Mouse (Mus musculus) heart, adult 2 months (tissue): ENCODE measurements around the gene Anxa8. TPM values are rescaled to one million over a fixed set of nuclear protein-coding genes. Genes with fewer than 3 reads are reported as not detected.

ENCODE experiments used
- DNase-seq, 2 experiments: peaks; one replicate each; pipeline ENCODE4 v3.0.0; 2021
- H3K27ac ChIP-seq: fragments of 200-600 bp; 2 replicates; pipeline ENCODE4 v1.8.1; 2022
- H3K27me3 ChIP-seq: fragments of 200-500 bp; 2 replicates; pipeline ENCODE4 v1.6.1; 2012; ENCODE audit warnings: mild to moderate bottlenecking, low read length, inconsistent platforms, mixed read lengths; ENCODE audit not compliant: control insufficient read depth, insufficient read depth
- H3K36me3 ChIP-seq: fragments of 200-500 bp; 2 replicates; pipeline ENCODE4 v1.6.1; 2012; ENCODE audit warnings: low read length, inconsistent platforms; ENCODE audit not compliant: control insufficient read depth, insufficient read depth
- H3K4me1 ChIP-seq: fragments of 200-500 bp; 2 replicates; pipeline ENCODE4 v1.6.1; 2011; ENCODE audit warnings: low read length; ENCODE audit not compliant: control insufficient read depth, insufficient read depth
- H3K4me3 ChIP-seq: fragments of 200-600 bp; 2 replicates; pipeline ENCODE4 v1.8.1; 2022
- H3K79me2 ChIP-seq: fragments of 200-500 bp; replicated peaks from 2 replicates; pipeline ENCODE4 v1.6.1; 2012; ENCODE audit warnings: mild to moderate bottlenecking, inconsistent platforms, low read length, moderate library complexity, mixed read lengths; ENCODE audit not compliant: control insufficient read depth, insufficient read depth
- H3K9ac ChIP-seq: fragments of 200-500 bp; 2 replicates; pipeline ENCODE4 v1.6.1; 2012; ENCODE audit warnings: low read depth, mild to moderate bottlenecking, control low read depth, inconsistent platforms, low read length, mixed read lengths
- CTCF ChIP-seq: fragments of 200-600 bp; IDR thresholded peaks from 2 replicates; pipeline ENCODE4 v1.8.1; 2022; ENCODE audit warnings: antibody characterized with exemption, mild to moderate bottlenecking, moderate library complexity
- EP300 ChIP-seq: fragments of 200-500 bp; IDR thresholded peaks from 2 replicates; pipeline ENCODE4 v1.6.1; 2011; ENCODE audit warnings: low read depth, low read length, control low read depth; ENCODE audit not compliant: insufficient read depth
- POLR2A ChIP-seq: fragments of 200-500 bp; IDR thresholded peaks from 2 replicates; pipeline ENCODE4 v1.6.1; 2011; ENCODE audit warnings: mild to moderate bottlenecking, low read depth, low read length, control low read depth; ENCODE audit not compliant: insufficient read depth
- WGBS: fragments of 180-500 bp; shearing (Covaris S2); methylation state at CpG from one replicate; pipeline ENCODE4 v1.1.7; 2018; 5-methylcytosine and 5-hydroxymethylcytosine counted together
- intact Hi-C: fragments of 180-260 bp; cut with DNase I; formaldehyde crosslinking; loops from one replicate; pipeline ENCODE4 v1.15.1; 2025
- polyA plus RNA-seq: library from polyadenylated mRNA; depleted of rRNA; stranded (reverse); fragments of >200 nt; gene quantifications from 2 replicates; pipeline ENCODE4 v1.2.3, GENCODE M21; 2012
- total RNA-seq, 2 experiments: library from RNA; stranded (reverse); gene quantifications; 2 replicates each; pipeline ENCODE4 v1.2.3; 2021

The Anxa8 gene
- total and polyA plus RNA-seq, 3 experiments, result 2.5 to 4.0 (median 3.1) TPM

GRCm38 (mm10) chr14:34104892-34105291 is 19.1 kb downstream of the Anxa8 start:
- intact Hi-C loops, result loop anchor here (1.0 to 5.0 kb wide), 2 partner anchors 25 to 148 kb away; no protein-coding TSS in a partner anchor
- no peak overlapping the region for H3K27ac ChIP-seq
- DNase-seq, result peak; percentile 70 to 72
- no peak overlapping the region for H3K9ac ChIP-seq
- no peaks in the 10 kb centered on the region for H3K27me3 ChIP-seq
- H3K79me2 ChIP-seq, result no peaks in the 10 kb centered on the region
- no peak overlapping the region for H3K4me3 ChIP-seq
- no peaks in the 10 kb centered on the region for H3K36me3 ChIP-seq
- TF ChIP-seq POLR2A (no peak), EP300 (0 out of 2 replicates have a peak, but pooled peaks have one; percentile 34), CTCF (peak; percentile 80)
- WGBS, result 13% methylated on average over 8 of the region's 8 CpGs
- no peaks in the 10 kb centered on the region for H3K4me1 ChIP-seq

GRCm38 (mm10) chr14:34106389-34107062 is 20.7 kb downstream of the Anxa8 start:
- no peaks in the 10 kb centered on the region for H3K27me3 ChIP-seq
- H3K9ac ChIP-seq, result no peak overlapping the region
- TF ChIP-seq CTCF, result peak; percentile 70
- TF ChIP-seq EP300, result no peak
- DNase-seq, result peak; percentile 26 to 51
- no peak overlapping the region for H3K4me3 ChIP-seq
- H3K36me3 ChIP-seq, result no peaks in the 10 kb centered on the region
- H3K27ac ChIP-seq, result no peak overlapping the region
- H3K79me2 ChIP-seq, result no peaks in the 10 kb centered on the region
- intact Hi-C loops, result loop anchor here (1.0 to 5.0 kb wide), 2 partner anchors 48 to 149 kb away; no protein-coding TSS in a partner anchor
- 66% methylated on average over 11 of the region's 12 CpGs for WGBS
- H3K4me1 ChIP-seq, result no peaks in the 10 kb centered on the region

GRCm38 (mm10) chr14:34107594-34107993 is 21.8 kb downstream of the Anxa8 start:
- Histone ChIP-seq H3K79me2 (no peaks in the 10 kb centered on the region), H3K4me1 (no peaks in the 10 kb centered on the region), H3K9ac (no peak overlapping the region), H3K36me3 (no peaks in the 10 kb centered on the region), H3K4me3 (no peak overlapping the region), H3K27me3 (no peaks in the 10 kb centered on the region), H3K27ac (no peak overlapping the region)
- intact Hi-C loops, result loop anchor here (5.0 kb wide), 1 partner anchor 150 kb away; no protein-coding TSS in a partner anchor
- DNase-seq, result no peak
- no peak for TF ChIP-seq EP300
- no peak for TF ChIP-seq CTCF
- TF ChIP-seq POLR2A, result no peak
- WGBS, result 50% methylated on average over 4 of the region's 4 CpGs

- Histone ChIP-seq H3K4me3 (no peak overlapping the region), H3K4me1 (peaks cover 3% of the 10 kb centered on the region; the same call in 1 of the 2 replicates), H3K27me3 (no peaks in the 10 kb centered on the region), H3K9ac (no peak overlapping the region), H3K27ac (no peak overlapping the region), H3K36me3 (no peaks in the 10 kb centered on the region), H3K79me2 (no peaks in the 10 kb centered on the region)
- intact Hi-C loops, result no loop called here
- WGBS, result 84% methylated on average over 4 of the region's 4 CpGs
- no peak for DNase-seq
- TF ChIP-seq EP300 (no peak), CTCF (no peak), POLR2A (no peak)
These were observed 28.5 kb downstream of the Anxa8 start for GRCm38 (mm10) chr14:34114311-34114710.

GRCm38 (mm10) chr14:34119046-34119723 is 33.4 kb downstream of the Anxa8 start:
- no peaks in the 10 kb centered on the region for H3K27me3 ChIP-seq
- H3K36me3 ChIP-seq, result no peaks in the 10 kb centered on the region
- H3K27ac ChIP-seq, result no peak overlapping the region
- TF ChIP-seq EP300 (no peak), POLR2A (no peak)
- H3K4me3 ChIP-seq, result no peak overlapping the region
- DNase-seq, result peak in 1 of 2 experiments; percentile 28
- WGBS, result 32% methylated on average over 7 of the region's 7 CpGs
- H3K9ac ChIP-seq, result no peak overlapping the region
- peaks cover 9% of the 10 kb centered on the region; the same call in 1 of the 2 replicates for H3K4me1 ChIP-seq
- H3K79me2 ChIP-seq, result no peaks in the 10 kb centered on the region
- intact Hi-C loops, result no loop called here
